Mouse (Mus musculus): ENCODE results near the gene Dusp6. TPM values are rescaled to one million over a fixed set of nuclear protein-coding genes. Genes with fewer than 3 reads are reported as not detected.

The Dusp6 gene
- polyA plus RNA-seq, 1 experiment from 2014 or later: 23.4 TPM

DNA sequence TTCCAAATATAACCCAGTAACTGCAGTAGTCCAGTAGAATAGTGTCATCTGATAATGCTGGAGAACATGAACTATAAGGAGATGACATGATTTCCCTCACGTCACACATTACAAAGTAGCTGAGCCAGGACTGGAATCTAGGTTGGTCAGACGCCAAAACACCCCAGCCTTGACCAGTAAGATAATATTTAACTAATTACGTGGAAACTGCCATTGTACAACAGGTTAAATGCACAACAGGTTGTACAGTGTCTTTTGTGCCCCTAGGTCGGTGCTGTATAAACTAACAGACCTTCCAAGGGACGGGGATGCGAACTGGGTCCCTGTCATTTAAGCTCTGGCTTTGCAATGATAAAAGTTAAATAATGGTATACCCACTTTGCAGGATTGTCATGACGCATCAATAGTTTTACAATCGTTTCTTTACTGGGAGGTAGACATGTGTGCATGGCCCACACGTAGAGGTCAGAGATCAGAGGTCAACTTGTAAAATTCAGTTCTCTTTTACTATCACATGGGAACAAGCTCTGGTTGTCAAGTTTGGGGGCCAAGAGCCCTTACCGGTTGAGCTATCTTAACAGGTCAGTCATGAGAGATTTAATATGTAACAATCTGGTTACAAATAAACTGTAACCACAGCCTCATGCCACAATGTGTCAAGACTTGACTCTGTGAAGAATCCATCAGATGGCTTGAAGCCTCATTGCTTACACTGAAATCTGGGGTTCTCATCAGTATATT, 7.0 kb upstream of the Dusp6 start:
- Histone ChIP-seq H3K4me3 (no peak overlapping the region), H3K4me1 (replicated peaks) (peaks cover 9% of the 10 kb centered on the region), H3K9me3 (no peaks in the 10 kb centered on the region), H3K36me3 (no peaks in the 10 kb centered on the region), H3K27me3 (no peaks in the 10 kb centered on the region), H3K4me2 (no peak overlapping the region), H3K9ac (no peak overlapping the region), H3K27ac (replicated peaks) (no peak overlapping the region)
- ATAC-seq (ENCODE audit: low read depth): no peak
- 87% methylated on average over 10 of the region's 10 CpGs for WGBS

DNA sequence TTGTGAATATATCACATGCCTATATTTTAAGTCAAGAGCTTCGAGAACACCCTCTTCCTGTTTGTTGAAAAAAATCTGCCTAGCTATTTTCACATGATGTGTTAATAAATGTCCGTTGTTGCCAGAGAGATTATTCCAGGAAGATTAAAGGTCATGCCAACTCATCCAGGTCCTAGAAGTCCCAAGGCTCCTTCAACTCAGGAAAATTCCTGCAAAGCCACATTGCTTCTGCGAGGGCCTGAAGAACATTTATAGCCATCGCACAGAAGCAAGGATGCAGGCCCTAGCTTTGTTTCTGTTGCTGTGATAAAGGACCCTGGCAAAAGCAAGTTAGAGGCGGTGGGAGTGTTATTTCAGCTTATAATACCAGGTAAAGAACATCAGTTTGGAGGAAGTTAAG, 5.5 kb upstream of the Dusp6 start:
- Histone ChIP-seq H3K27ac (replicated peaks) (no peak overlapping the region), H3K4me2 (no peak overlapping the region), H3K4me1 (replicated peaks) (peaks cover 23% of the 10 kb centered on the region), H3K27me3 (no peaks in the 10 kb centered on the region), H3K9me3 (no peaks in the 10 kb centered on the region), H3K4me3 (no peak overlapping the region), H3K36me3 (no peaks in the 10 kb centered on the region), H3K9ac (no peak overlapping the region)
- no peak for ATAC-seq (ENCODE audit: low read depth)
- WGBS: 82% methylated on average over 5 of the region's 5 CpGs

DNA sequence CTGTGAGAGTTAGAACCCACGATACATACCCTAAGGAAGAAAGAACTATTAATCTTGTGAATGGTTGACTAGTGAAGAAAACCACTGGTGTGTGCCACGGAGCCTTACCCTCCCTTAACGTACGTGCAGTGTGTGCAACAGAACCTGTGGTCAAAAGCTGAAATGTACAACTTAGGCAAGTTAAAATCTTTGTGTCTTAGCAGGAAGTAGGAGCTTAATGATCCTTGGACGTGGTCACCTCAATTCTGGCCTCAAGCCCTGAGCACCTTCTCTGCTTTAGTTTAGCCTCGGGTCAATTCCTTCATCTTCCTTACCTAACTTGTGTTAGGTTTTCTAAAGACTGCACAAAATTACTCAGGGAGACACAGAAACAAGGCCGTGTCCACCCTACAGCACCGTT, 3.2 kb upstream of the Dusp6 start:
- Histone ChIP-seq H3K9me3 (no peaks in the 10 kb centered on the region), H3K27ac (replicated peaks) (no peak overlapping the region), H3K36me3 (no peaks in the 10 kb centered on the region), H3K27me3 (no peaks in the 10 kb centered on the region), H3K9ac (no peak overlapping the region), H3K4me2 (no peak overlapping the region), H3K4me1 (replicated peaks) (peaks cover 40% of the 10 kb centered on the region), H3K4me3 (no peak overlapping the region)
- no peak for ATAC-seq (ENCODE audit: low read depth)
- WGBS: 73% methylated on average over 8 of the region's 8 CpGs

DNA sequence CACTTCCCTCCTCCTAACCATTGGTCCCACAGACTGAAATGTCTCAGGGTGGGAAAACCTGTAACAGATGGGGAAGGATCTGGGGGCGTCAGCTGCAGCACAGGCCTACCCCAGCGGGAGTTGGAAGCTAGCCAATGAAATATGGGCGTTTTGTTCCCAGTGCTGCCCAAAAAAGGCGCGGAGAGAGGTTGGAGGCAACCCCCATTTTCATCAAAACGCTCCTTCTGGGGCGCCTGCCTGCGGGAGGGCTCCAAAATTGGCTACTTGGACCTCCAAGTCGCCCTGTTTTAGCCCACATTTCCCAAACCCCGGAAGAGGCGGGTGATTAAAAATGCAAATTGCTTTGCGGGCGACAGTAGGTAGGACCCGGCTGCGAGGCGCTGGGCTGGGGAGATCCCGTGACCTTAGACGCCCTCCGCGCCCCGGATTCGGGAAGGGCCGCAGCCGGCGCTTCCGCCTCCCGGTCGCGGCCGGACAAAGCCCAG, 1.8 kb upstream of the Dusp6 start:
- Histone ChIP-seq H3K27me3 (peaks cover 9% of the 10 kb centered on the region; the same call in 1 of the 2 replicates), H3K4me3 (peak overlapping the region; percentile 64), H3K27ac (replicated peaks) (peak overlapping the region; percentile 94), H3K9me3 (no peaks in the 10 kb centered on the region), H3K4me2 (peak overlapping the region; percentile 93), H3K4me1 (replicated peaks) (peaks cover 54% of the 10 kb centered on the region), H3K36me3 (no peaks in the 10 kb centered on the region), H3K9ac (peak overlapping the region; percentile 82)
- WGBS: under 1% methylated on average over 30 of the region's 30 CpGs
- peak; percentile 1; the same call in 1 of the 2 replicates for ATAC-seq (ENCODE audit: low read depth)

DNA sequence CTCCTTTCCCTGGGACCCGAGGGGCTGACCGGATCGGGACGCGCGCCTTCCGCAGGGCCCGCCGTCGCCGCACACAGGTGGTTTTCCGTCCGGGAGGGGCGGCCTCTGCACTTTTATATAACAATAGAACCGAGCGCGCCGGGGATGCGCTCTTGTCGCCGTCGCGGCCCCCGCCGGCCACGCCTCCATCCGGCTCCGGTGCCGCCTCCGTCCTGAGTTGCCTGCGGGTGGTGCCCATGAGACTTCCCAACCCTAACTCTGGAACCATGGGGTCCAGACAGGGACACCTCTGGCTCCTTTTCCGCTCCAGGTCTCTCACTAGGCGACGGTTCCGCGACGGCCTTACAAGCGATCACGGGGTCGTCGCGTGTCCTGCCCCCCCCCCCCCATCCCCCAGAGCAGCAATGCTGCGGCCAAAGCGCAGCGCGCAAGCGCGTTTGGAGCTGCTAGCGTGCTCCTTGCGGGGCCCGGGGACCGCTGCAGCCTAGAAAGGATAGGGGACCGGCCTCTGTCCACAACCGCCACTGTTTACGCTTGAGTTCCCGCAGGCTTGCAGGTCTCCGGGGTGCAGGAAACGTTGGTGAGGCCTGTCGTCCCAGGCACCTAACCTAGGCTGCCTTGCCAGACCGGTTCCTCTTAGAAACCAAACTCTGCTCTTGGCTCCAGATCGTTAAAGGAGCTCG, 1.3 kb upstream of the Dusp6 start:
- under 1% methylated on average over 61 of the region's 62 CpGs for WGBS
- Histone ChIP-seq H3K27ac (replicated peaks) (peak overlapping the region; percentile 94), H3K9ac (peak overlapping the region; percentile 82), H3K27me3 (peaks cover 13% of the 10 kb centered on the region; the same call in 1 of the 2 replicates), H3K4me2 (peak overlapping the region; percentile 93), H3K9me3 (no peaks in the 10 kb centered on the region), H3K4me3 (peak overlapping the region; percentile 64), H3K4me1 (replicated peaks) (peaks cover 56% of the 10 kb centered on the region), H3K36me3 (no peaks in the 10 kb centered on the region)
- ATAC-seq (ENCODE audit: low read depth): peak; percentile 48

DNA sequence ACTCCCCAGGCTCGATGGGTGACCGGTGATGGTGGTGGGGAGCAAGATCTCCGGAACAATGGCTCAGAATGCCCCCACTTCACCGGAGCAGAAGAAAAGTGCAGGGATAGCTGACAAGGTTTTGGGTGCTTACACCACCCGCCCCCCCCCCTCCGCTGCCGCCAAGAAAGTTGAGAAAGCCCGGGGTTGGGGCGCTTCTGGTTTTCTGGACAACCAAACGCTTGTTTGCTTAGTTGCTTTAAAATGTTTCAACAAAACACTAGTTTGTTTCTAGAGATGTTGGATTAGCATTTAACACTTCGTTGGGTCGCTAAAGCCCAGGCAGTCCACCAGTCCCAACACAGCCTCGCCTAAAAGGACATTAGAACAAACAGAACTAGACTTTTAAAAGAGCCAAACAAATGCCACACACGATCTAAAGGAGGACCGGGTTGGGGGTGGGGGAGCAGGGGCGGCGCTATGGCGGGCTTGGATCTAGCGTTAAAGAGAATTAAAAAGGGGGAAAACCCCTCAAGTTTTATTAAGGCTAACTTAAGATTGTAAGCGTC, 638 bp upstream of the Dusp6 start:
- Histone ChIP-seq H3K27me3 (peaks cover 16% of the 10 kb centered on the region; the same call in 1 of the 2 replicates), H3K36me3 (no peaks in the 10 kb centered on the region), H3K9me3 (no peaks in the 10 kb centered on the region), H3K4me2 (peak overlapping the region; percentile 93), H3K9ac (peak overlapping the region; percentile 82), H3K4me3 (peak overlapping the region; percentile 64), H3K27ac (replicated peaks) (peak overlapping the region; percentile 94), H3K4me1 (replicated peaks) (peaks cover 57% of the 10 kb centered on the region)
- under 1% methylated on average over 20 of the region's 20 CpGs for WGBS
- ATAC-seq (ENCODE audit: low read depth): peak; percentile 38

DNA sequence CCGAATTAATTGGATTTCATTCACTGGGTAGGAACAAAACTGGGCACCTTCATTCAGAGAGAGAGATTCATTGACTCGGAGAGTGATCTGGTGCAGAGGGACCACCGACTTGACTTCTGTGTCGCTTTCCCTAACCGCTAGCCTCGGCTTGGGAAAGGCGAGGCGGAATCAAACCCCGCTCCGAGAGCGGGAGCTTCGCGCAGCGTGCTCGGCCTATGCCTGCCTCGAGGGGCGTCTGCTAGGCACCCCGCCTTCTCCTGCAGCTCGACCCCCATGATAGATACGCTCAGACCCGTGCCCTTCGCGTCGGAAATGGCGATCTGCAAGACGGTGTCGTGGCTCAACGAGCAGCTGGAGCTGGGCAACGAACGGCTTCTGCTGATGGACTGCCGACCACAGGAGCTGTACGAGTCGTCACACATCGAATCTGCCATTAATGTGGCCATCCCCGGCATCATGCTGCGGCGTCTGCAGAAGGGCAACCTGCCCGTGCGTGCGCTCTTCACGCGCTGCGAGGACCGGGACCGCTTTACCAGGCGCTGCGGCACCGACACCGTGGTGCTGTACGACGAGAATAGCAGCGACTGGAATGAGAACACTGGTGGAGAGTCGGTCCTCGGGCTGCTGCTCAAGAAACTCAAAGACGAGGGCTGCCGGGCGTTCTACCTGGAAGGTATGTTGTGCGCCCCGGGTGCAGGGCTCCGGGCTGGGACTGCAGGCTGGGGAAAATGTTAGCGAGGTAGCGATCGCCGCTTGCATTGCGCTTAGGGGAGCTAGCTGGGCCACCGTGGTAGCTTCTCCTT, 589 bp downstream of the Dusp6 start:
- no peaks in the 10 kb centered on the region for H3K36me3 ChIP-seq
- peak overlapping the region; percentile 93 for H3K4me2 ChIP-seq
- WGBS: under 1% methylated on average over 66 of the region's 66 CpGs
- peak; percentile 66 for ATAC-seq (ENCODE audit: low read depth)
- peaks cover 67% of the 10 kb centered on the region for H3K4me1 ChIP-seq (replicated peaks)
- H3K9me3 ChIP-seq: no peaks in the 10 kb centered on the region
- H3K27me3 ChIP-seq: peaks cover 25% of the 10 kb centered on the region; the same call in 1 of the 2 replicates
- peak overlapping the region; percentile 64 for H3K4me3 ChIP-seq
- peak overlapping the region; percentile 94 for H3K27ac ChIP-seq (replicated peaks)
- H3K9ac ChIP-seq: peak overlapping the region; percentile 86

DNA sequence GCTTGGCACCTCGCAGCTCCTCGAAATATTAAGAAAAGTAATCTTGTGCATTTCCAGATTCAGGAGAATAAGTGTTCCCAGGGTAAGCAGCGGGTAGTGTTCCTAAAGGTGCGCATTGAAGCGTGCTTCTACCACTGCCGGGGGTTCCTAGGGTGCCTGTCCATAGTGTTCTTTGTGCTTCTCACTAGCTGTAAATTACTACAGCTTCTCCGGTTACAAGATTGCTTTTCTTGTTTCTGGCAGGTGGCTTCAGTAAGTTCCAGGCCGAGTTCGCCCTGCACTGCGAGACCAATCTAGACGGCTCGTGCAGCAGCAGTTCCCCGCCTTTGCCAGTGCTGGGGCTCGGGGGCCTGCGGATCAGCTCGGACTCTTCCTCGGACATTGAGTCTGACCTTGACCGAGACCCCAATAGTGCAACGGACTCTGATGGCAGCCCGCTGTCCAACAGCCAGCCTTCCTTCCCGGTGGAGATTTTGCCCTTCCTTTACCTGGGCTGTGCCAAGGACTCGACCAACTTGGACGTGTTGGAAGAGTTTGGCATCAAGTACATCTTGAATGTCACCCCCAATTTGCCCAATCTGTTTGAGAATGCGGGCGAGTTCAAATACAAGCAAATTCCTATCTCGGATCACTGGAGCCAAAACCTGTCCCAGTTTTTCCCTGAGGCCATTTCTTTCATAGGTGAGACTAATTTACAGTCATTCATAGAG, 1.4 kb downstream of the Dusp6 start:
- peaks cover 76% of the 10 kb centered on the region for H3K4me1 ChIP-seq (replicated peaks)
- no peaks in the 10 kb centered on the region for H3K9me3 ChIP-seq
- under 1% methylated on average over 26 of the region's 26 CpGs for WGBS
- peak overlapping the region; percentile 93 for H3K4me2 ChIP-seq
- peak overlapping the region; percentile 94 for H3K27ac ChIP-seq (replicated peaks)
- peak overlapping the region; percentile 64 for H3K4me3 ChIP-seq
- H3K27me3 ChIP-seq: peaks cover 25% of the 10 kb centered on the region; the same call in 1 of the 2 replicates
- no peak for ATAC-seq (ENCODE audit: low read depth)
- H3K36me3 ChIP-seq: no peaks in the 10 kb centered on the region
- H3K9ac ChIP-seq: peak overlapping the region; percentile 86

DNA sequence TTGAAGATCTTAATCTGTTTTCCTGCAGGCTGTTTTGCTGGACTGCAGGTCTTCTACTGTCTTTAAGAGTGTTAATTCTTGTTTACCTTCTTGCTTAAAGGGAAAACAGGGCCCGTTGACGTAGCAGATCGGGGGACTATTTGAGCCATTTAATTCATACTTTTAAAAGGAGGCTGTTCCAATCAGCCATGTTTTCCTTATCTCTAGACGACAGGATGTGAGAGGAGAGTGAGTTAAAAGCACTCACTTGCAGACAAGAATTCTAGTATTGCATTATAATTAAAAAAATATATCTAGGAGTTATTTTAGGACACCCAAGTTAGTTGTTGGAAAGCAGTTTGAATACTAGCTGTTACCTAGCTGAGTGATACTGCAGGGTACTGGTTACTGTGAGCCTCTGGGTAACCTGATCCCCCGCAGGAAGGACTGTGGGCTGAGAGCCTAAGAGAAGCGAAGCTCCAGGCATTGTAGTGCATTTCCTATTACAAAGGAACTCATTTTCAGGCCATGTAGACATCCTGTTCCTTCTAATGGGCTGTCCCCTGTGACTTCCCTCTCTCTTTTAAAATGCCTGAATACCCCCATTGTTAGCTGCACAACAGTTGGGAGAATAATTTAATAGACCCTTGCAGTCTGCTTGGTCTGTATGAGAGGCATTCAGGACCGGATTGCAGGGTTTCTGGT, 2.1 kb downstream of the Dusp6 start:
- peak overlapping the region; percentile 64 for H3K4me3 ChIP-seq
- peaks cover 25% of the 10 kb centered on the region; the same call in 1 of the 2 replicates for H3K27me3 ChIP-seq
- ATAC-seq (ENCODE audit: low read depth): no peak
- peaks cover 81% of the 10 kb centered on the region for H3K4me1 ChIP-seq (replicated peaks)
- 2% methylated on average over 7 of the region's 7 CpGs for WGBS
- peak overlapping the region; percentile 86 for H3K9ac ChIP-seq
- H3K27ac ChIP-seq (replicated peaks): peak overlapping the region; percentile 94
- H3K9me3 ChIP-seq: no peaks in the 10 kb centered on the region
- peak overlapping the region; percentile 93 for H3K4me2 ChIP-seq
- H3K36me3 ChIP-seq: no peaks in the 10 kb centered on the region

DNA sequence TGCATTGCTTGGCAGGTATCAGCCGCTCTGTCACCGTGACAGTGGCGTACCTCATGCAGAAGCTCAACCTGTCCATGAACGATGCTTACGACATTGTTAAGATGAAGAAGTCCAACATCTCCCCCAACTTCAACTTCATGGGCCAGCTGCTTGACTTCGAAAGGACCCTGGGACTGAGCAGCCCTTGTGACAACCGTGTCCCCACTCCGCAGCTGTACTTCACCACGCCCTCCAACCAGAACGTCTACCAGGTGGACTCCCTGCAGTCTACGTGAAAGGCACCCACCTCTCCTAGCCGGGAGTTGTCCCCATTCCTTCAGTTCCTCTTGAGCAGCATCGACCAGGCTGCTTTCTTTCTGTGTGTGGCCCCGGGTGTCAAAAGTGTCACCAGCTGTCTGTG, 3.0 kb downstream of the Dusp6 start:
- peaks cover 25% of the 10 kb centered on the region; the same call in 1 of the 2 replicates for H3K27me3 ChIP-seq
- peak overlapping the region; percentile 86 for H3K9ac ChIP-seq
- H3K4me1 ChIP-seq (replicated peaks): peaks cover 79% of the 10 kb centered on the region
- peak overlapping the region; percentile 93 for H3K4me2 ChIP-seq
- WGBS: 29% methylated on average over 14 of the region's 14 CpGs
- H3K27ac ChIP-seq (replicated peaks): peak overlapping the region; percentile 94
- H3K36me3 ChIP-seq: no peaks in the 10 kb centered on the region
- H3K4me3 ChIP-seq: peak overlapping the region; percentile 64
- no peaks in the 10 kb centered on the region for H3K9me3 ChIP-seq
- ATAC-seq (ENCODE audit: low read depth): no peak
